Mouse (Mus musculus): Measurements from ENCODE around the gene Zyx. TPM values are rescaled to one million over a fixed set of nuclear protein-coding genes. Genes with fewer than 3 reads are reported as not detected.

The Zyx gene
- total RNA-seq, 1 experiment, result 46.0 TPM

DNA sequence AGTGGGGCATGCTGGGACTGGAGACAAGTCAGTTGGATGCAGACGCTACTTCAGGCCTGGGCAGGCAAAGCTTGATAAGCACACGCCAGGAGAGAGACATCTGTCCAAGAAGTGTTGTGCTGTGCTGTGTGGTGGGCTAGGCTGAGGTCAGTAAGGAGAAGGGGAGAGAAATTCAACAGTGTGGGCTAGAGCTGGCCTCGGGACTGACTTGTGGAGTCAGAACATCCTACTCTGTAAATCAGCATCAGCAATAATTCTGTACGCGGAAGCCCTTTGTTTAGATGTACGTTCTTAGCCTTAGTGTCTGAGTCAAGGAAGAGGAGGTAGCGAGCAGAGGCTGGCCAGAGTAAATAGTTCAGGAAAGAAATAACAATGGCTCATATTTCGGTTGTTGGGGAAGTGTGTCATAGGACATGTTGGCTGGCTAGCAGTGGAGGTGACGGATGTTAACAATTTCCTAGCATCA, 32.5 kb downstream of the Zyx start:
- H3K4me3 ChIP-seq (ENCODE audit: insufficient read depth in 1 of 2, low read depth in 1 of 2, low read length in 2 of 2, poor library complexity in 1 of 2, severe bottlenecking in 1 of 2), result no peak overlapping the region
- no peaks in the 10 kb centered on the region for H3K36me3 ChIP-seq (ENCODE audit: control insufficient read depth, insufficient read depth, low read length, poor library complexity, severe bottlenecking)
- no peak overlapping the region for H3K9ac ChIP-seq (ENCODE audit: insufficient read depth, low read depth, low read length, poor library complexity, severe bottlenecking)
- in situ Hi-C loops (cut with MboI; ENCODE audit: low sequenced_read_pairs in 2 of 2, unreplicated experiment in 2 of 2), result no loop called here
- no peak for TF ChIP-seq MAFK (IDR thresholded peaks at IDR 0.05; ENCODE audit: insufficient read depth, low read depth, low read length)
- no peak for TF ChIP-seq CHD2 (IDR thresholded peaks at IDR 0.05; ENCODE audit: low read depth, low read length)
- no peak for TF ChIP-seq HCFC1 (IDR thresholded peaks at IDR 0.05; ENCODE audit: borderline replicate concordance, insufficient read depth, low read length)
- TF ChIP-seq ZNF384 (IDR thresholded peaks at IDR 0.05; ENCODE audit: low read depth, low read length), result no peak
- no peak for TF ChIP-seq ZC3H11A (IDR thresholded peaks at IDR 0.05; ENCODE audit: borderline replicate concordance, low read depth, low read length)
- H3K9me3 ChIP-seq (ENCODE audit: control insufficient read depth, insufficient read depth, low read depth, low read length), result no peaks in the 10 kb centered on the region
- H3K27ac ChIP-seq (ENCODE audit: insufficient read depth, low read depth, low read length, poor library complexity, severe bottlenecking), result no peak overlapping the region
- DNase-seq (ENCODE audit: low read depth, low spot score), result no peak
- H3K4me1 ChIP-seq (ENCODE audit: control insufficient read depth in 2 of 2, insufficient read depth in 2 of 2, low read length in 2 of 2, poor library complexity in 1 of 2), result no peaks in the 10 kb centered on the region; a peak in 1 of 4 replicates

GRCm38 (mm10) chr6:42383360-42383759, 33.9 kb downstream of the Zyx start:
- no peak for DNase-seq (ENCODE audit: low read depth, low spot score)
- Histone ChIP-seq H3K27ac (ENCODE audit: insufficient read depth, low read depth, low read length, poor library complexity, severe bottlenecking) (no peak overlapping the region), H3K4me3 (ENCODE audit: insufficient read depth in 1 of 2, low read depth in 1 of 2, low read length in 2 of 2, poor library complexity in 1 of 2, severe bottlenecking in 1 of 2) (no peak overlapping the region), H3K9ac (ENCODE audit: insufficient read depth, low read depth, low read length, poor library complexity, severe bottlenecking) (no peak overlapping the region), H3K4me1 (ENCODE audit: control insufficient read depth in 2 of 2, insufficient read depth in 2 of 2, low read length in 2 of 2, poor library complexity in 1 of 2) (no peaks in the 10 kb centered on the region; a peak in 1 of 4 replicates), H3K9me3 (ENCODE audit: control insufficient read depth, insufficient read depth, low read depth, low read length) (no peaks in the 10 kb centered on the region), H3K36me3 (ENCODE audit: control insufficient read depth, insufficient read depth, low read length, poor library complexity, severe bottlenecking) (no peaks in the 10 kb centered on the region)
- in situ Hi-C loops (cut with MboI; ENCODE audit: low sequenced_read_pairs in 2 of 2, unreplicated experiment in 2 of 2), result no loop called here
- TF ChIP-seq HCFC1 (IDR thresholded peaks at IDR 0.05; ENCODE audit: borderline replicate concordance, insufficient read depth, low read length) (no peak), ZNF384 (IDR thresholded peaks at IDR 0.05; ENCODE audit: low read depth, low read length) (no peak), ZC3H11A (IDR thresholded peaks at IDR 0.05; ENCODE audit: borderline replicate concordance, low read depth, low read length) (no peak), CHD2 (IDR thresholded peaks at IDR 0.05; ENCODE audit: low read depth, low read length) (no peak), MAFK (IDR thresholded peaks at IDR 0.05; ENCODE audit: insufficient read depth, low read depth, low read length) (no peak)

DNA sequence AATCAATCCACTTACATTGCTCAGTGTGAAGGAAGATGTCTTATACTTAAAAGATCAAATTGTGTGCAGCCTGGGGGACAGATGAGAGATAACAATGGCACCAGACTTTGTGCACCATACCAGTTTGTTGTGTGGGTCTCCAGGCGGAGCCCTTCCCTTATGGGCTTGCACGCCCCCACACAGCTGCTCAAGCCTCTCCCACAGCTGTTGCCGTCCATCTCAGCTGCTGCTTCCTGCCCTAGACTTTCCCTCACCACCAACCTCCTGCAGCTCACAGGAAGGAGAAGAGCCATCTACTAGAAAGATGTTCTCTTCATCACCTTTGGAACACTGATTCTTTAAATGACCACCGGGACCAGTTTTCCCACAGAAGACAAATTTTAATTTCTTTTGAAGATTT, 36.2 kb downstream of the Zyx start:
- Histone ChIP-seq H3K4me1 (ENCODE audit: control insufficient read depth in 2 of 2, insufficient read depth in 2 of 2, low read length in 2 of 2, poor library complexity in 1 of 2) (no peaks in the 10 kb centered on the region), H3K27ac (ENCODE audit: insufficient read depth, low read depth, low read length, poor library complexity, severe bottlenecking) (no peak overlapping the region), H3K9me3 (ENCODE audit: control insufficient read depth, insufficient read depth, low read depth, low read length) (no peaks in the 10 kb centered on the region), H3K36me3 (ENCODE audit: control insufficient read depth, insufficient read depth, low read length, poor library complexity, severe bottlenecking) (no peaks in the 10 kb centered on the region), H3K4me3 (ENCODE audit: insufficient read depth in 1 of 2, low read depth in 1 of 2, low read length in 2 of 2, poor library complexity in 1 of 2, severe bottlenecking in 1 of 2) (no peak overlapping the region), H3K9ac (ENCODE audit: insufficient read depth, low read depth, low read length, poor library complexity, severe bottlenecking) (no peak overlapping the region)
- no peak for DNase-seq (ENCODE audit: low read depth, low spot score)
- TF ChIP-seq CHD2 (IDR thresholded peaks at IDR 0.05; ENCODE audit: low read depth, low read length) (no peak), ZC3H11A (IDR thresholded peaks at IDR 0.05; ENCODE audit: borderline replicate concordance, low read depth, low read length) (no peak), HCFC1 (IDR thresholded peaks at IDR 0.05; ENCODE audit: borderline replicate concordance, insufficient read depth, low read length) (no peak)
- in situ Hi-C loops (cut with MboI; ENCODE audit: low sequenced_read_pairs in 2 of 2, unreplicated experiment in 2 of 2), result no loop called here

GRCm38 (mm10) chr6:42391796-42392330, 42.4 kb downstream of the Zyx start:
- DNase-seq (ENCODE audit: low read depth, low spot score), result no peak
- TF ChIP-seq ZC3H11A (IDR thresholded peaks at IDR 0.05; ENCODE audit: borderline replicate concordance, low read depth, low read length) (no peak), ZNF384 (IDR thresholded peaks at IDR 0.05; ENCODE audit: low read depth, low read length) (no peak), MAFK (IDR thresholded peaks at IDR 0.05; ENCODE audit: insufficient read depth, low read depth, low read length) (no peak), CHD2 (IDR thresholded peaks at IDR 0.05; ENCODE audit: low read depth, low read length) (no peak), HCFC1 (IDR thresholded peaks at IDR 0.05; ENCODE audit: borderline replicate concordance, insufficient read depth, low read length) (no peak)
- Histone ChIP-seq H3K4me1 (ENCODE audit: control insufficient read depth in 2 of 2, insufficient read depth in 2 of 2, low read length in 2 of 2, poor library complexity in 1 of 2) (no peaks in the 10 kb centered on the region), H3K9me3 (ENCODE audit: control insufficient read depth, insufficient read depth, low read depth, low read length) (no peaks in the 10 kb centered on the region), H3K36me3 (ENCODE audit: control insufficient read depth, insufficient read depth, low read length, poor library complexity, severe bottlenecking) (no peaks in the 10 kb centered on the region), H3K27ac (ENCODE audit: insufficient read depth, low read depth, low read length, poor library complexity, severe bottlenecking) (no peak overlapping the region), H3K4me3 (ENCODE audit: insufficient read depth in 1 of 2, low read depth in 1 of 2, low read length in 2 of 2, poor library complexity in 1 of 2, severe bottlenecking in 1 of 2) (no peak overlapping the region), H3K9ac (ENCODE audit: insufficient read depth, low read depth, low read length, poor library complexity, severe bottlenecking) (no peak overlapping the region)
- in situ Hi-C loops (cut with MboI; ENCODE audit: low sequenced_read_pairs in 2 of 2, unreplicated experiment in 2 of 2), result no loop called here
